Mouse (Mus musculus) midbrain, embryonic 11.5 days (tissue): ENCODE data around the gene Plch1. TPM values are rescaled to one million over a fixed set of nuclear protein-coding genes. Genes with fewer than 3 reads are reported as not detected.

Experiments
- ATAC-seq: fragments of 200-750 bp; cut with Nextera tagmentation; 2 replicates; pipeline ENCODE4 v1.8.0; 2017; ENCODE audit warnings: moderate TSS enrichment, moderate library complexity; ENCODE audit not compliant: low FRiP score
- DNase-seq: peaks from one replicate; pipeline ENCODE4 v3.0.0; 2015; ENCODE audit warnings: low spot score; ENCODE audit errors: missing footprints
- H3K27ac ChIP-seq: fragments of 300-500 bp; sonication (generic); 2 replicates; pipeline ENCODE4 v1.5.1; 2014; ENCODE audit warnings: low read depth, low read length
- H3K27me3 ChIP-seq: fragments of 300-500 bp; sonication (generic); 2 replicates; pipeline ENCODE4 v1.6.1; 2014; ENCODE audit warnings: mild to moderate bottlenecking, low read length, moderate library complexity, mixed read lengths; ENCODE audit not compliant: control insufficient read depth, insufficient read depth
- H3K36me3 ChIP-seq: fragments of 300-500 bp; sonication (generic); 2 replicates; pipeline ENCODE4 v1.6.1; 2014; ENCODE audit warnings: mild to moderate bottlenecking, low read length, moderate library complexity, mixed read lengths; ENCODE audit not compliant: control insufficient read depth, insufficient read depth
- H3K4me1 ChIP-seq: fragments of 300-500 bp; sonication (generic); 2 replicates; pipeline ENCODE4 v1.6.1; 2014; ENCODE audit warnings: low read length; ENCODE audit not compliant: control insufficient read depth, insufficient read depth
- H3K4me2 ChIP-seq: fragments of 300-500 bp; sonication (generic); 2 replicates; pipeline ENCODE4 v1.6.1; 2014; ENCODE audit warnings: mild to moderate bottlenecking, moderate library complexity
- H3K4me3 ChIP-seq: fragments of 300-500 bp; sonication (generic); 2 replicates; pipeline ENCODE4 v1.5.1; 2014; ENCODE audit warnings: low read depth, low read length
- H3K9ac ChIP-seq: fragments of 300-500 bp; sonication (generic); 2 replicates; pipeline ENCODE4 v1.6.1; 2014; ENCODE audit warnings: low read length
- H3K9me3 ChIP-seq: fragments of 300-500 bp; sonication (generic); 2 replicates; pipeline ENCODE4 v1.6.1; 2016; ENCODE audit warnings: low read length; ENCODE audit not compliant: control insufficient read depth
- WGBS: fragments of 180-500 bp; shearing (Covaris S2); extraction: QIAGEN DNeasy Blood & Tissue Kit; methylation state at CpG from one replicate; pipeline ENCODE4 v1.1.7; 2014; 5-methylcytosine and 5-hydroxymethylcytosine counted together
- polyA plus RNA-seq: library from polyadenylated mRNA; unstranded; fragments of >200 nt; fragmentation: Nextera tagmentation; extraction: Ambion mirVana; gene quantifications from 2 replicates; pipeline ENCODE4 v1.2.1, GENCODE M21; 2014

Gene Plch1
- 38.7 and 43.6 TPM in 2 replicates for polyA plus RNA-seq

GRCm38 (mm10) chr3:63899309-63899695 lies at the start of gene Plch1:
Gene Plch1 (minus strand): TSS chr3:63899472.
- H3K4me2 ChIP-seq: peak within 1 kb of the TSS; percentile 77
- H3K4me1 ChIP-seq: peaks cover 28% of the 10 kb centered on the region
- peak within 1 kb of the TSS; percentile 81 for H3K4me3 ChIP-seq
- H3K27ac ChIP-seq: peak within 1 kb of the TSS; percentile 95
- H3K27me3 ChIP-seq: no peaks in the 10 kb centered on the region
- no peaks in the 10 kb centered on the region for H3K9me3 ChIP-seq
- ATAC-seq (peak; percentile 82), DNase-seq (peak; percentile 99)
- peak within 1 kb of the TSS; percentile 94 for H3K9ac ChIP-seq
- H3K36me3 ChIP-seq: no peaks in the 10 kb centered on the region
- 0% methylated on average over 12 of the region's 12 CpGs for WGBS

- no peak for ATAC-seq
- no peak overlapping the region for H3K4me2 ChIP-seq
- no peak overlapping the region for H3K9ac ChIP-seq
- no peaks in the 10 kb centered on the region for H3K9me3 ChIP-seq
- H3K27ac ChIP-seq: no peak overlapping the region
- H3K27me3 ChIP-seq: no peaks in the 10 kb centered on the region
- H3K4me1 ChIP-seq: no peaks in the 10 kb centered on the region
- WGBS: 93% methylated on average over 2 of the region's 2 CpGs
- no peak overlapping the region for H3K4me3 ChIP-seq
- no peaks in the 10 kb centered on the region for H3K36me3 ChIP-seq
- no peak for DNase-seq
Measured at GRCm38 (mm10) chr3:63941204-63941850, 42.1 kb upstream of the Plch1 start.

DNA sequence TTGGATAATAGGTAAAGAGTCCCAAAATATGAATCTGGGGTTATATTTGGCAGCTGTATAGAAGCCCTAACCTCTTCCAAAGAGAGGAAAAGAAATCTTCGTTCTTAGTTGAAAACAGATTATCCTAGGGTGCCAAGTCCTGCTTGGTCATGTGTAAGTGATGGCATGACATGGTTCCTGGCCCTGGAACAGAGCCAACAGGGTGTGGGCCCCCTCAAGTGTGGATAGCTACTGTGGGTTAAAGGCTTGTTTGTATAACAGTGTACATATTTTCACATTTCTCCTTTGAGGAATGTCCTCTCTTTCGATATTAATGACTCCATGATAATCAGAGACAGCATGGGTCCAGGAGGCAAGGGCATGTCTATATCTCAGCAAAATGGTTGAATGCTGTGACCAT lies 39.7 kb upstream of the Plch1 start:
- Histone ChIP-seq H3K4me1 (no peaks in the 10 kb centered on the region), H3K36me3 (no peaks in the 10 kb centered on the region), H3K27me3 (no peaks in the 10 kb centered on the region), H3K9ac (no peak overlapping the region), H3K27ac (no peak overlapping the region), H3K4me2 (no peak overlapping the region), H3K9me3 (no peaks in the 10 kb centered on the region), H3K4me3 (no peak overlapping the region)
- DNase-seq (no peak), ATAC-seq (no peak)
- WGBS: 96% methylated on average over 2 of the region's 2 CpGs

DNA sequence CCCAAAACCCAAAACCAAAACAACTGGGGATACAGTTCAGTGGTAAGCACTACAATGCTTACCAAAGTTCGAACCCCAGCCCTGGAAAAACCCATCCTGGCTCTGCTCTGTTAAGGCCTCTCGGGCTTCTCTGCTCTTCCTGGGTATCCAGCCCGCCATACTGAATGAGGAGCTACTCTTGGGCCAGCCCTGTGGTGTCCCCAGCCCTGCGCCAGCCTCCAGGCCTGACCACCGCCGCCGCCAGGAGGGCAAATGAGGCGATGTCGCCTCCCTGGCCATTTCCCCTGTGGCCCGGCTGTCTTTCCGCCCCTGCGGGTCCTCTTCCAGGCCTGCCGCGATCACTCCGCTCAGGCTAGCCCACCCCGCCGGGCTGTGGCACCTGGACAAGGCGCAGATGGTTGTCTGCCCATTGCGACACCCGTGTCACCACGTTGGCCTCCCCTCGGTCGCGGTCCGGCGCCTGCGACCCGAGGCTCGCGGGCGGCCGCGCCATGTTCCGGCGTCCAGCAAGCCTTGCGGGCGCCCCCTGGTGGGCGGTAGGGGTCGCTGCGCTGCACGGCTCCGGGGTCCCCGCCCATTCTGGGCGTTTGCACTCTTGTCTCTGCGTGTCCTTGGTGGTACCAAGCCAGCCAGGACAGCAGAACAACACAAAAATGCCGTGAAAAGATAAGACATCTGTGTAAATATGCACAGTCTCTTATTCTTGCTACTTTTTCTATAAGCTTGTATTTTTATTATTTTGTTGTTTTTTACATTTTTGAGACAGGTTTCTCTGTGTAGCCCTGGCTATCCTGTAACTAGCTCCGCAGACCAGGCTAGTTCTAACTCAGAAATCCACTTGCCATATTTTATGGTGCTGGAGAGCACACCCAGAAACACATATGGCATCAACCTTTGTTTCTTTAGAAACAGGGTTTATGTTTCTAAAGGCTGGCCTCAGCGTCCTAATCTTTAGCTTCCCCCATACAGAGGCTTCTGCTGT lies 29.9 kb upstream of the Plch1 start, which contains the start of gene E130311K13Rik:
Gene E130311K13Rik (minus strand): TSS at position 595 of the 982 bp plus-strand sequence.
- Histone ChIP-seq H3K4me1 (no peaks in the 10 kb centered on the region), H3K36me3 (no peaks in the 10 kb centered on the region), H3K27me3 (no peaks in the 10 kb centered on the region), H3K4me2 (peak within 1 kb of the TSS; percentile 63), H3K27ac (peak within 1 kb of the TSS; percentile 71; the same call in 1 of the 2 replicates), H3K9me3 (no peaks in the 10 kb centered on the region), H3K9ac (peak within 1 kb of the TSS; percentile 90), H3K4me3 (peak within 1 kb of the TSS; percentile 56)
- ATAC-seq (peak; percentile 98), DNase-seq (peak; percentile 99)
- WGBS: 4% methylated on average over 48 of the region's 48 CpGs

GRCm38 (mm10) chr3:63919634-63920033 lies 20.4 kb upstream of the Plch1 start:
- no peak overlapping the region for H3K4me3 ChIP-seq
- ATAC-seq (peak; percentile 46; the same call in 1 of the 2 replicates), DNase-seq (peak; percentile 81)
- no peaks in the 10 kb centered on the region for H3K4me1 ChIP-seq
- H3K36me3 ChIP-seq: no peaks in the 10 kb centered on the region
- no peaks in the 10 kb centered on the region for H3K27me3 ChIP-seq
- no peaks in the 10 kb centered on the region for H3K9me3 ChIP-seq
- H3K9ac ChIP-seq: no peak overlapping the region
- WGBS: 46% methylated on average over 3 of the region's 3 CpGs
- H3K27ac ChIP-seq: no peak overlapping the region
- H3K4me2 ChIP-seq: no peak overlapping the region

DNA sequence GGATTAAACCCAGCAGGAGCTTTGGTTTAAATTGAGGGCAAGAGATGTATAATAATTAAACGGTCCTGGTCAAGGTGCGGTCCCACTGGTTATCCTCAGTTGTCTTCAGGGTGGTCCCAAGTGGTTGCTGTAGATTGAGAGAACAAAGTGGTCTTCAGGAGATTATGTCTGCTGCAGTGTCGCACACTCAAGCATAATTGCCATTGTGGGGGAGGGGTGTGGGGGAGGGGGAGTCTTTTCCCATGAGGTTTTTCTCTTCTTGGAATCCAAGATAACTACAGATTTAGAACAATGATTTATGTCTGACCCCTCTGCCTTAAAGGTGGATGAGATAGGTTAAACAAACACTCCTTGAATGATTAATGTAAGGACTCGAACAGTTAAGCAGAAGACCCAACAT lies 11.0 kb upstream of the Plch1 start:
- Histone ChIP-seq H3K27ac (no peak overlapping the region), H3K9ac (no peak overlapping the region), H3K9me3 (no peaks in the 10 kb centered on the region), H3K27me3 (no peaks in the 10 kb centered on the region), H3K4me1 (no peaks in the 10 kb centered on the region), H3K4me2 (no peak overlapping the region), H3K4me3 (no peak overlapping the region), H3K36me3 (no peaks in the 10 kb centered on the region)
- 86% methylated on average over 4 of the region's 4 CpGs for WGBS
- DNase-seq (peak; percentile 76), ATAC-seq (no peak)

GRCm38 (mm10) chr3:63905241-63905640 lies 6.0 kb upstream of the Plch1 start:
- H3K4me3 ChIP-seq: peak overlapping the region; percentile 22; the same call in 1 of the 2 replicates
- H3K9me3 ChIP-seq: no peaks in the 10 kb centered on the region
- H3K27me3 ChIP-seq: no peaks in the 10 kb centered on the region
- peaks cover 11% of the 10 kb centered on the region; the same call in 1 of the 2 replicates for H3K4me1 ChIP-seq
- no peak overlapping the region for H3K27ac ChIP-seq
- DNase-seq: peak; percentile 90
- ATAC-seq: no peak; the same call in 1 of the 2 replicates
- WGBS: 3% methylated on average over 18 of the region's 18 CpGs
- H3K9ac ChIP-seq: peak overlapping the region; percentile 47
- H3K4me2 ChIP-seq: peak overlapping the region; percentile 48
- H3K36me3 ChIP-seq: no peaks in the 10 kb centered on the region

DNA sequence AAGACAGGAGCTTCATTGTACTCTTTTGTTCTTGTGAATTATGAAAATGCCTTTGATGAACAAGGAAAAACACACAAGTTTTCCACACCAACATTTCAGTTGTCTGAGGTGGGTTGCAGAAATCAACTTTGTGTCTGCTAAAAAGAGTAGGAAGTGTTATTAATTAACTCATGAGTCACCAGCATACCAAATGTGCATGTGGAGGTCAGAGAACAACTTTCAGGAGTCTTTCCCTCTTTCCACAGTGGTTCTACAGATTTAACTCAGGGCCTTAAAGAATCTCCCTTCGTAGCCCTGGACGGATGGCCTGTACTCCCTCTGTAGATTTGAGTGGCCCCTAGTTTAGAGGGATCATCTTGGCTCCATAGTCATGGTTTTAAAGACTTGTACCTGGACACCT lies 4.9 kb upstream of the Plch1 start:
- Histone ChIP-seq H3K4me3 (no peak overlapping the region), H3K9ac (no peak overlapping the region), H3K4me2 (no peak overlapping the region), H3K4me1 (peaks cover 11% of the 10 kb centered on the region; the same call in 1 of the 2 replicates), H3K36me3 (no peaks in the 10 kb centered on the region), H3K27ac (no peak overlapping the region), H3K27me3 (no peaks in the 10 kb centered on the region), H3K9me3 (no peaks in the 10 kb centered on the region)
- no peak for ATAC-seq
- WGBS: 67% methylated on average over 2 of the region's 2 CpGs
- DNase-seq: peak; percentile 81
